Comparison of ENCODE assay signal across 8 mouse cellular contexts in the genomic region with DNA sequence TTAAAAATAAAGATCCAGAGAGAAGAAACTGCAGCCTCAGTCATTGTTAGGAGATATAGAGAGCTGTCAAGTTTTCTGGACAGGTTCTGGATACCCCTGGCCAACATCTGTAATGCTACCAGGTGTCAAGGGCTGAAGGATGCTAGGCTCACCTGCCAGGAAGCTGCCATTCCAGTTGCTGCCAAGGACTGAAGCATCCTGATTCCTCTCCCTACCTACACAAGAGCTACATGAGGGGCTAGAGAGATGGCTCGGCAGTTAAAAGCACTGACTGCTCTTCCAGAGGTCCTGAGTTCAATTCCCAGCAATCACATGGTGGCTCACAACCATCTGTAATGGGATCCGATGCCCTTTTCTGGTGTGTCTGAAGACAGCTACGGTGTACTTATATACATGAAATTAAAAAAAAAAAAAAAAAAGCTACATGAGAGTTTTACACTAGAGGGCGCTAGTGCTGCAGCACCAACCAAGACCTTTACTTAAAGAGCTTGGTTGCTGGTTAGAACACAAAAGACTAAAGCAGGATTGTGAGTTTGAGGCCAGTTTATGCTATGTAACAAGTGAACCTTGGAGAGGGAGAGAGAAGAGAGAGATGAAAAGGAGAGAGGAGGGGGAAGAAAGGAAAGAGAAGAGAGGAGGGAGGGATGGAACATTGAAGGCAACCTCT. TPM values are rescaled to one million over a fixed set of nuclear protein-coding genes. Genes with fewer than 3 reads are reported as not detected.
DNase-seq lines count a peak whose midpoint lies in the region; ATAC-seq and TF ChIP-seq lines count a peak whose summit lies in the region.
"Had no signal": no experiment of that assay in that cellular context is flagged by ENCODE, and none has a peak within 500 bp of the region (broad histone marks: within the 10 kb centered on the region; RNA-seq: fewer than 3 reads in every experiment).

No protein-coding gene starts in this region.

- no peaks in the 10 kb centered on the region for H3K36me3 ChIP-seq in kidney, postnatal 0 days (ENCODE audit: insufficient read depth, low read length)
- no peaks in the 10 kb centered on the region for H3K36me3 ChIP-seq in midbrain, postnatal 0 days (ENCODE audit: insufficient read depth, low read length)

- H3K27me3 ChIP-seq in kidney, postnatal 0 days (ENCODE audit: insufficient read depth, low read length), result no peaks in the 10 kb centered on the region
- no peaks in the 10 kb centered on the region for H3K27me3 ChIP-seq in midbrain, postnatal 0 days (ENCODE audit: insufficient read depth, low read length)

- peak; percentile 82 for DNase-seq in kidney, postnatal 0 days (ENCODE audit: low spot score)
- no peak for DNase-seq in kidney, postnatal 10 days
- peak; percentile 42 for DNase-seq in MEL-GATA-1-ER (ENCODE audit: extremely low read depth, low read depth)
- DNase-seq in embryo, embryonic 11 days, result peak; percentile 87
- DNase-seq in midbrain, postnatal 0 days (ENCODE audit: low spot score), result peak; percentile 82
- no peak for DNase-seq in right cerebral cortex, postnatal 25 days
- DNase-seq in urinary bladder, adult 18-20 months (ENCODE audit: low spot score in 2 of 2), result no peak

- ATAC-seq in kidney, postnatal 0 days (replicated peaks; ENCODE audit: low FRiP score, low read depth), result no peak
- no peak for ATAC-seq in midbrain, postnatal 0 days (ENCODE audit: low FRiP score)

- TF ChIP-seq CTCF in kidney, postnatal 0 days (IDR thresholded peaks at IDR 0.05; ENCODE audit: low read depth), result peak; percentile 81
- peak; percentile 86 for TF ChIP-seq CTCF in midbrain, postnatal 0 days (IDR thresholded peaks at IDR 0.05)

- WGBS in kidney, postnatal 0 days, result 18% methylated on average over 4 of the region's 4 CpGs
- 15% methylated on average over 4 of the region's 4 CpGs for whole genome bisulfite sequencing in midbrain, postnatal 0 days

- peaks cover 7% of the 10 kb centered on the region; the same call in 1 of the 2 replicates for H3K4me1 ChIP-seq in kidney, postnatal 0 days (replicated peaks; ENCODE audit: insufficient read depth, low read length)
- H3K4me1 ChIP-seq in midbrain, postnatal 0 days (ENCODE audit: insufficient read depth, low read length), result 0 out of 2 replicates have a peak, but pooled peaks cover 3% of the 10 kb centered on the region

- H3K9ac ChIP-seq in kidney, postnatal 0 days (ENCODE audit: low read depth, low read length), result no peak overlapping the region
- no peak overlapping the region for H3K9ac ChIP-seq in midbrain, postnatal 0 days (replicated peaks; ENCODE audit: low read length, poor library complexity, severe bottlenecking)

- H3K27ac ChIP-seq in kidney, postnatal 0 days, result no peak overlapping the region
- peak overlapping the region; percentile 43; the same call in 1 of the 2 replicates for H3K27ac ChIP-seq in midbrain, postnatal 0 days (ENCODE audit: low read depth, low read length)

- H3K9me3 ChIP-seq in kidney, postnatal 0 days (replicated peaks; ENCODE audit: low read length), result no peaks in the 10 kb centered on the region
- no peaks in the 10 kb centered on the region for H3K9me3 ChIP-seq in midbrain, postnatal 0 days (ENCODE audit: low read length)

- H3K4me3 ChIP-seq in kidney, postnatal 0 days (replicated peaks; ENCODE audit: low read depth, low read length), result no peak overlapping the region
- no peak overlapping the region for H3K4me3 ChIP-seq in midbrain, postnatal 0 days (ENCODE audit: low read depth, low read length)

- no peak overlapping the region for H3K4me2 ChIP-seq in kidney, postnatal 0 days (ENCODE audit: low read length)
- no peak overlapping the region for H3K4me2 ChIP-seq in midbrain, postnatal 0 days (ENCODE audit: low read depth, low read length, poor library complexity, severe bottlenecking)

RNA-seq across cellular contexts. Expression of gene Prrc2a, which starts 4.0 kb away (rescaled TPM):
- polyA plus RNA-seq in kidney, postnatal 0 days (2015; fragmentation: Nextera tagmentation; extraction: Ambion mirVana), result 79.2 and 94.5 TPM in 2 replicates
- total RNA-seq in midbrain, postnatal 0 days (2014; rRNA removed), result 193 and 230 TPM in 2 replicates
- 85.7 and 88.0 TPM in 2 replicates for polyA plus RNA-seq in midbrain, postnatal 0 days (2015; fragmentation: Nextera tagmentation; extraction: Ambion mirVana)

RNA-seq across cellular contexts. Expression of gene Aif1, which starts 7.2 kb away (rescaled TPM):
- 13.1 and 14.8 TPM in 2 replicates for polyA plus RNA-seq in kidney, postnatal 0 days (2015; fragmentation: Nextera tagmentation; extraction: Ambion mirVana)
- 1.8 and 4.1 TPM in 2 replicates for total RNA-seq in midbrain, postnatal 0 days (2014; rRNA removed)
- 9.2 and 9.5 TPM in 2 replicates for polyA plus RNA-seq in midbrain, postnatal 0 days (2015; fragmentation: Nextera tagmentation; extraction: Ambion mirVana)

RNA-seq across cellular contexts. Expression of gene Lst1, which starts 19.6 kb away (rescaled TPM):
- polyA plus RNA-seq in kidney, postnatal 0 days (2015; fragmentation: Nextera tagmentation; extraction: Ambion mirVana), result 11.4 and 15.0 TPM in 2 replicates
- total RNA-seq in midbrain, postnatal 0 days (2014; rRNA removed), result 5.9 and 26.7 TPM in 2 replicates
- polyA plus RNA-seq in midbrain, postnatal 0 days (2015; fragmentation: Nextera tagmentation; extraction: Ambion mirVana), result 7.8 and 12.0 TPM in 2 replicates

RNA-seq across cellular contexts. Expression of gene Ltb, which starts 25.6 kb away (rescaled TPM):
- polyA plus RNA-seq in kidney, postnatal 0 days (2015; fragmentation: Nextera tagmentation; extraction: Ambion mirVana), result 0.98 and 1.0 TPM in 2 replicates
- 1.4 and 2.1 TPM in 2 replicates for total RNA-seq in midbrain, postnatal 0 days (2014; rRNA removed)
- polyA plus RNA-seq in midbrain, postnatal 0 days (2015; fragmentation: Nextera tagmentation; extraction: Ambion mirVana), result 1.0 and 1.6 TPM in 2 replicates

RNA-seq across cellular contexts. Expression of gene Tnf, which starts 33.1 kb away (rescaled TPM):
- 0.19 and 0.25 TPM in 2 replicates for polyA plus RNA-seq in kidney, postnatal 0 days (2015; fragmentation: Nextera tagmentation; extraction: Ambion mirVana)
- total RNA-seq in midbrain, postnatal 0 days (2014; rRNA removed), result not detected in 2 replicates
- polyA plus RNA-seq in midbrain, postnatal 0 days (2015; fragmentation: Nextera tagmentation; extraction: Ambion mirVana), result 0.09 TPM in 1 of 2 replicates, not detected in the other
- total RNA-seq: left cerebral cortex, postnatal 25 days had no signal

Comparison
In these comparisons a context has a peak if more than half of its experiments do, and no peak if none do; other contexts are left out.
1. DNase-seq: peak in kidney, postnatal 0 days (single experiment), MEL-GATA-1-ER (single experiment), embryo, embryonic 11 days (single experiment) and midbrain, postnatal 0 days (single experiment); none in kidney, postnatal 10 days (single experiment), right cerebral cortex, postnatal 25 days (single experiment) and urinary bladder, adult 18-20 months (0 of 2).